Mouse (Mus musculus) naive thymus-derived CD4-positive, alpha-beta T cell, adult 2 months (primary cell): Measurements from ENCODE around the gene Sfxn2.
A peak's percentile ranks its signal among the peaks of the same experiment; 100 is the strongest.

Source experiments
- DNase-seq: peaks from one replicate; pipeline ENCODE4 v3.0.0-alpha.2; 2011; ENCODE audit warnings: low read depth

Sfxn2 gene

DNA sequence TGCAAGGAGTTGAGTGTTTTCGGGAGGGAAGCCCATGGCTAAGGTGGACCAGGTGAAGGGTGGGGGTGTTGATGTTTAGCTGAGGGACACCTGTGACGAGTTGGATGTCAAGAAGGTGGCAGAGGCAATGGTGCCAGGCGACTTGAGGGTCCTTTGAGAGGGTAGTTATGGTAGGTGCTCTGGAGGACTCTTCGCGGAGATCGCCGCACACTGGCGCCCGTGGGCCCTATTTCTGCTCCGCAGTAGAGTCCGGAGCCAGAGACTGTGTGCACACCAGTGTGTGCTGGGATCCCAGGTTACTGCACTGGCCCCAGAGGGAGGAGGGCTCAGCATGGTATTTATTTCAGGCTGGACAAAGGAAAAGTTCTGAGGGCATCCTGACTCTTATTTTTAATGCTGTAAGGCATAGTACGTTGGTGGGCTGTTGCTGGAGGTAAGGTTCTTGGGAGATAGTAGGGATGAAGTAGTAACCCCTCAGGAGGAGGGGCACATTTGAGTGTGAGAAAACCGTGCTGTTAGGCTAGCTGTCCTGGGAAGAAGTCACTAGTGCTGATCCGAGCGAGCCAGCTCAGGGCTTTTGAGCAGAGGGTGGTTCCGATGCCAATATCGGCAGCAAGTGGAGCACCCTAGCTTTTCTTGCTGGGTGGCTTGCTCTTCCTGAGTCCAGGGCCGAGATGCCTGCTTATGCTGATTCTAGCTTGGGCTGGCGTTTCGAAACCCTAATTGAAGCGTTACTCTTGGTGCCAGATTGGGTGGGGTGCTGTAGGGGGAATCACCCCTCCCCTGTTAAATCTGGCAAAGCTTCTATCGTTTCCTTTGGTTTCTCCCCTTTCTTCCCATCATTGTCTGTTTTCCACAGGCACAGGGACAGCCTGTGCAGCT is 26.5 kb downstream of the Sfxn2 start:
- DNase-seq, result peak; percentile 32

DNA sequence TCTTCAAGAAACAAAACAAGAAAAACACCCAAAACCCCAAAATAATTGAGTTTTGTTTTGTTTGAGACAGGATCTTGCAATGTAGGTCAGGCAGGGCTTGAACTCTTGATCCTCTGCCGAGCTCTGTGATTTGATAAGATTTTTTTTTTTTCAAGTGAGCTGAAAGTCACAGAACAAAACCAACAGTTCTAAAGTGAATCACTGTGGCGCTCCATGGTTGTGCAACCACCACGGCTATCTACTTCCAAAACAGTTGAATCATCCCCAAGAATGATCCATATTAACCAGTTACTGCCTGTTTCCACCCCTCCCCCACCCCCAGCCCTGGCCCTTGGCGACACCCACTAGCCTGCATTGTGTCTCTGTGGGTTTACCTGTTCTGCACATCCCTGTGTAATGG is 27.2 kb downstream of the Sfxn2 start:
- no peak for DNase-seq

GRCm38 (mm10) chr19:46601491-46601890 is 28.3 kb downstream of the Sfxn2 start:
- DNase-seq, result no peak

DNA sequence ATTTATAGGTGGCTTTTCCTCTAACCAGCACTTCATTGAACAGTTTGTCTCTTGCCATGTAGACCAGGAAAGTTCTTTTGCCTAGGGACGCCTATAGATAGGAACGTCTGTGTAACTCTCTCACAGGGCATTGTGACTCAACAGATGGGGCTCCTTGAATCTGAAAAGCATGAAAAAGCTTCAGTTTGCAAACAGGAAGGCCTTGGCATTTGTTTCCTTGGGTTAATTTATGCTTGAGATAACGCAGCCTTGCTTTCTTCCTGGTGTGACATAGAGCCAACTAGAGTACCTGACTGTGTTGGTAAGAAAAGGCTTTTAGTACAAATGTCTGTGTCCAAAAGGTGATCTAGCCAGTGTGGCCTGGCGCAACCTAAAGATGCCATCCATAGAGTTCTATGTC is 29.2 kb downstream of the Sfxn2 start:
- no peak for DNase-seq

GRCm38 (mm10) chr19:46606718-46607117 is 33.6 kb downstream of the Sfxn2 start:
- peak; percentile 62 for DNase-seq

- DNase-seq, result peak; percentile 68
These were observed 34.3 kb downstream of the Sfxn2 start for GRCm38 (mm10) chr19:46607424-46607823.

DNA sequence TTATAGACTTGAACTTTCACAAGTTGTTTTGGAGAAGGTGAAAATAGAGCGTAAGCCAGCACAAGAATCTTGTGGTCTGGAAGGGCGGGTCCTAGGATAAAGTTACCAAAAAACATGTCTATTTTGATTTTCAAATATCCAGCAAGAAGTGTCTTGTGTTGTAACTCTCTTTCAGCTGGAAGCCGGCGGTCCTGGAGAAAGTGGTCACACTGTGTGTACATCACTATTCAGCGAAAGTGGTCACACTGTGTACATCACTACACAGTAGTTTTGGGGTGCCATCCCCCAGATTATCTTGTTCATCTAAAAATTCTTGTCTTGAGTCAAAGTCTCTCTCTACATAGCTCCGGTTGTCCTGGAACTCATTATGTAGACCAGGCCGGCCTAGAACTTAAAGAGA is 35.0 kb downstream of the Sfxn2 start:
- no peak for DNase-seq

DNA sequence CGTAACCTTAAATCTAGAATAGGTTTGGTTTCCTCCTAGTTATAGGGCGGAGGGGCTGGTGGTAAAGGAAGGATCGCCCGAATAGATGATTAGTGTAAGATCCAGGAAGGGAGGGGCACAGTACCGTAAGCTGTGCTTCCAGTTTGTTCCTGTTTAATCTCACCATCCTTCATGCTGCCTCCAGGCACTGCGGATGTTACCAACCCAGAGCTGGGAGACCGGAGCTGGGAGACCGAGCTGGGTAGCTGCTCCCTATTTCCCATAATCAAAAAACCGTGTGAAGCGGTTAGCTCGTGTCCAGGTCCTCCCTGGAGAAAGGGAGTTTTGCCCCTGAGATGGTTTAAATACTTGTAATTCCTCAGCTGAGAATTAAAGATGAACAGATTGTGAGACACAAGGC is 43.2 kb downstream of the Sfxn2 start:
- no peak for DNase-seq

DNA sequence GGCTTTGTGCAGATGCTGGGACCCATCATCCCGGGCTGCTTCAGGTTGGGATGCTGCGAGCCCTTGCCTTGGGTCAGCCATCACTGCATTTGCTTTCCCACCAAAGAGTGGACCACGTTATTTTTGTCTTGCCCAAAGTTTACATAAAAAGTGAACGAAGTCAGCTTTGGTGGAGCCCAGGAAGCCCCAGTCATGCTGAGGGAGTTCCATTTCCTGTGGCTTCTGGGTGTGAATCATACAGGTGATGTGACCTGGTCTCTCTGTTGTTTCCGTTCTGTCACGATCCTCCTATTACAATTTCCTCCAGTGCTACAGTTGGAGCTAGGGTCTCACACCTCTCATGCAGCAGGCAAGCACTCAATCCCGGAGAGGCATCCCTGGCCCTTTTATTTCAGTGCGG is 44.2 kb downstream of the Sfxn2 start:
- DNase-seq, result peak; percentile 71

DNA sequence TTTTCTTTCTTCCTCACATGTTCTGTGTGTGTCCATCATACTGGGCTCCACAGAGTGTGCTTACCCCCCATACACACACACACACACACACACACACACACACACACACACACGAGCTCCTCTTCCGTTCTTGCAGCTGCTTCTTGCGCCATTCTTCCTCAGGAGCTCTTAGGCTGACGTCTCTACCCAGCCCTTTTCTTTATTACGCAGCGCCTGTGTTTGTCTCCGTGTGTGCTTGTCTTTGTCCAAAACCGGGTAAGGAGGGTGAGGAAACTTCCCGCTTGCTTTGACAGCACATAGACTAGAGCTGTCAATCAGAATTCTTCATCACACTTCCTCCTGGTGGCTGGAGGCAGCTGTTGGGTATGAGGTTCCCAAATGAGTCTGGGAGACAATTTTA is 45.2 kb downstream of the Sfxn2 start:
- peak; percentile 78 for DNase-seq

GRCm38 (mm10) chr19:46619001-46619400 is 45.8 kb downstream of the Sfxn2 start:
- DNase-seq, result peak; percentile 63

DNA sequence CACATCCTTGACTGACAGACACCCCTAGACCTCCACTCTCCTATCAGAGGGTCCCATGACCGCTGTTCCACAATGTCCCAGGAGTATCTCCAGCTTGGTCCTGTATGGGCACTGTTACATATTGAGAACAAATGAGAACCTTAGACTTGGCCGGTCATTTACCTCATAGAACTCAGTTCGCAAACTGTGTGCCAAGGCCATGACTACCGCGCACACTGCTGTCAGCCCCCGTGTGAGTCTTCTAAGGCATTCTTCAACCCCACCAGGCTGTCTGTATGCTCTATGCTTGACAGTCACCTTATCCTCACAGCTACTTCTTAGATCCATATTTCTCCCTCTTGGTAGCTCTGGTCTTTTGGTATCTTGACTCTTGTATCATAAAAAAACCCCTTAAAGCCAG is 46.4 kb downstream of the Sfxn2 start:
- no peak for DNase-seq

GRCm38 (mm10) chr19:46620016-46620808 is 47.0 kb downstream of the Sfxn2 start:
- peak; percentile 92 for DNase-seq

DNA sequence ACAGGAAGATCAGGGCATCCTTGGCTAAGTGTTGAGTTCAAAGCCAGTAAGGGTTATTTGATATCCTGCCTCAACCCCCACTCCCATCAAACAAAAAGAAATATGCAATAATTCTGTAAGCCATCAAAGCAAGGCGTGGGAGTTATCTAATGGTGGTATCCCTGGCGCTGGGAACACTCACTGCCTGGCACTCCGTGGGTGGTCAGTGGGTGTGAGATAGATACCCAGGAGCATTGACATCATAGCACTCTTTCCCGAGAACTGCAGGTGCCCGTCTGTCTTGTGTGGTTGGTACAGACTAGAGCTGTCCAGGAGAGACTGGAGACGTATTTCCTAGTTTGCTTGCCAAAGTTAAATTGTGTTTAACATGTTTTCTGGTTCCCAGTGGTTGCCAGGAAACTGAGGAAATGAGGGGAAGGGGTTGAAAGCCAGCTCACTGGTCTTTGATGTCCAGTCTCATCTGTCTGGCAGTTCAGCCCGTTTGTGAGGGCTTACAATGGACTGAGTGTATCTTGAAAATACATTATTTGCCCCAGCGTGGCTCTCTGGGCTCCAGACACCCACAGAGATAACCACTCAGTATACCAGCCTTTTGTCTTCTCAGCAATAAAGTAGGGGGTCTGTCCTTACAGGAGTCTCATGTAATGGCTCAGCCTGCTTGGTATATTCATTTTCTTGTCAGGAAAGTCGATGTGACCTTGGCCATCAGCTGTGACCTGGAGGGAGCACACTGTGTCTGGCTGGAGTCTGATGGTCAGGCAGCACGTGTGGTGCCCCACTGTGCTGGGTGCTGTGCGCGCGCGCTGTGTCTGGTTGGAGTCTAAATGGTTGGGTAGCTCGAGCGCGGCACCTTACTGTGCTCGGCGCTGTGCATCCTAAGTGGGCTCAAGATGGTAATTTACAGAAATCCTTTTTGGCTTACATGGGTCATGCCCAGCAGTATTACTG is 48.3 kb downstream of the Sfxn2 start:
- no peak for DNase-seq

GRCm38 (mm10) chr19:46622659-46623193 is 49.6 kb downstream of the Sfxn2 start:
- DNase-seq, result no peak

GRCm38 (mm10) chr19:46623194-46623667 is 50.1 kb downstream of the Sfxn2 start:
- no peak for DNase-seq

DNA sequence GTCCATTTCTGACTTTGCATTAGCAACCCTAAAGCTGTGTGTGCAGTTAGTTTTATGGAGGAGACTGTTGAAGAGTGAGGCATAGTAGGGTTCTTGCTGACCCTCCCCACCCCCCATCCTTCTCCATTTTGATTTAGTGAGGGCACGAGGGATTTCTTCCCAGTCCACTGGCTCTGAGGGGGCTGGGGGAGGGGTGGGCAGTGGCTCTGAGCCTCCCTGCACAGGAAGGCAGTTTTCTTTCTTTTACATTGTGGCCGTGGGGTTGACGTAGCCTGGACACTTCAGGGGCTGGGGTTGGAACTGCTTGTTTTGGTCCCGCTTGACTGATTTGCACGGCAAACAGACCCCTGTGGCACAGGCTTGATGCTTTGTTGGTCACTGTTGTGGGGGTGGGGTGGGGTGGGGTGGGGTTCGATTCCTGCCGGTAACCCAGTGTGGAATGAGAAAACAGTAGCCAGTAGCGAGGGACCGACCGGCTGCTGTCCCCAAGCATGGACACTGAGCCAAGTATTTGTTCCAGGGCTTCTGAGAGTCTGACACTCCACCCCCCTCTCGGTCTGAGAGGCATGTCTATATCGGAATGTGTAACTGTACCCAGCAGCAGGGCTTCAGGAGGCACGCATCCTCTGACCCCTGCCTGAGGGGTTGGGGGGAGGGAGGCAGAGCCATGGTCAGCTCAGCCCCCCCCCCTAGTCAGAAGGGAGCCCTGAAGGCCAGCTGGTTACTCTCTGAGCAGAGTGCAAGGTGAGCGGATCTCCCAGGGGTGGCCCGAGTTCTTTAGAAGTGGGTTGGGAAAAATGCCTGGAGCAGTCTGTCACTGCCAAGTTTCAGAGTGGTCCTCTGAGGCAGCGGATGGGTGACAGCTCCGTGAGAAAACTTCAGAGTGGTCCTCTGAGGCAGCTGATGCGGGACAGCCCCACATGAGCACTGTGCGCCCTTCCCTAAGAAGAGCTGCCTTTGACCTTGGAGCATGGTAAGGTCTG is 50.9 kb downstream of the Sfxn2 start:
- no peak for DNase-seq

GRCm38 (mm10) chr19:46625015-46625414 is 51.9 kb downstream of the Sfxn2 start:
- DNase-seq, result no peak

DNA sequence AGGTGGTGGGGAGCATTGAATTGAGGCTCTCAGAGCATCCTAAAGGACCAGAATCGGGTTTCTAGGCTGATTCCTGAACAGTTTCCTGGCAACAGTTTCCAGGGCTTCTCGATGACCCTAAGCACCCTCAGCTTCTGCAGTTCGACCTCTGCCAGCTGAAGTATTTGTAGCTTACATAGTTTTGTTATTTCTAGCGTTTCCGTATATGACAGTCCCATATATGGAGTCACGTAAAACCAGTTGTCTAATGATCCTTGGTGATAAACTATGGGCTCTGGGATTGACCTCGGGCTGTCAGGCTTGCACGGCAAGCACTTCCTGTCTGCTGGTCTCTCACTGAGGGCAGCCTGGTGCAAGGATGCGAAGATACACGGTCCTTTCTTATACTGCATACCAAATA is 52.4 kb downstream of the Sfxn2 start:
- no peak for DNase-seq

- DNase-seq, result no peak
These were observed 55.2 kb downstream of the Sfxn2 start for GRCm38 (mm10) chr19:46628403-46628802.
